Mouse (Mus musculus) embryonic facial prominence, embryonic 13.5 days (tissue): ENCODE data around the gene Nat10. TPM values are rescaled to one million over a fixed set of nuclear protein-coding genes. Genes with fewer than 3 reads are reported as not detected.

Experiments used
- ATAC-seq: fragments of 200-750 bp; cut with Nextera tagmentation; 2 replicates; pipeline ENCODE4 v1.8.0; 2017; ENCODE audit warnings: low read depth; ENCODE audit not compliant: insufficient number of reproducible peaks, insufficient read depth, low FRiP score, low TSS enrichment
- H3K27ac ChIP-seq: fragments of 300-500 bp; sonication (generic); 2 replicates; pipeline ENCODE4 v1.5.1; 2015; ENCODE audit warnings: moderate library complexity, mild to moderate bottlenecking, inconsistent platforms
- H3K27me3 ChIP-seq: fragments of 300-500 bp; sonication (generic); 2 replicates; pipeline ENCODE4 v1.6.1; 2015; ENCODE audit warnings: mild to moderate bottlenecking, inconsistent platforms
- H3K36me3 ChIP-seq: fragments of 300-500 bp; sonication (generic); 2 replicates; pipeline ENCODE4 v1.6.1; 2015; ENCODE audit warnings: mild to moderate bottlenecking, inconsistent platforms
- H3K4me1 ChIP-seq: fragments of 300-500 bp; sonication (generic); 2 replicates; pipeline ENCODE4 v1.6.1; 2015; ENCODE audit warnings: inconsistent platforms
- H3K4me2 ChIP-seq: fragments of 300-500 bp; sonication (generic); 2 replicates; pipeline ENCODE4 v1.6.1; 2015; ENCODE audit warnings: moderate library complexity, mild to moderate bottlenecking, inconsistent platforms
- H3K4me3 ChIP-seq: fragments of 300-500 bp; sonication (generic); 2 replicates; pipeline ENCODE4 v1.5.1; 2015; ENCODE audit warnings: mild to moderate bottlenecking, inconsistent platforms
- H3K9ac ChIP-seq: fragments of 300-500 bp; sonication (generic); 2 replicates; pipeline ENCODE4 v1.6.1; 2015; ENCODE audit warnings: mild to moderate bottlenecking, inconsistent platforms
- H3K9me3 ChIP-seq: fragments of 300-500 bp; sonication (generic); 2 replicates; pipeline ENCODE4 v1.6.1; 2016; ENCODE audit warnings: inconsistent platforms
- WGBS: fragments of 180-500 bp; shearing (Covaris S2); methylation state at CpG from one replicate; pipeline ENCODE4 v1.1.7; 2015; ENCODE audit warnings: mixed read lengths; 5-methylcytosine and 5-hydroxymethylcytosine counted together
- polyA plus RNA-seq: library from polyadenylated mRNA; unstranded; fragments of >200 nt; fragmentation: Nextera tagmentation; extraction: Ambion mirVana; gene quantifications from 2 replicates; pipeline ENCODE4 v1.2.1, GENCODE M21; 2015

The Nat10 gene
- polyA plus RNA-seq, 1 experiment from 2014 or later: 29.9 TPM

GRCm38 (mm10) chr2:103707056-103707776 is 53.9 kb downstream of the Nat10 start:
- WGBS: 85% methylated on average over 6 of the region's 6 CpGs
- no peak overlapping the region for H3K4me3 ChIP-seq
- no peak overlapping the region for H3K9ac ChIP-seq
- H3K27me3 ChIP-seq: no peaks in the 10 kb centered on the region
- peaks cover 84% of the 10 kb centered on the region for H3K36me3 ChIP-seq
- H3K9me3 ChIP-seq: no peaks in the 10 kb centered on the region
- H3K4me1 ChIP-seq: peaks cover 27% of the 10 kb centered on the region
- no peak overlapping the region for H3K4me2 ChIP-seq
- H3K27ac ChIP-seq: no peak overlapping the region
- no peak for ATAC-seq

GRCm38 (mm10) chr2:103706226-103706625 is 54.8 kb downstream of the Nat10 start:
- H3K9me3 ChIP-seq: no peaks in the 10 kb centered on the region
- 39% methylated on average over 11 of the region's 11 CpGs for WGBS
- no peaks in the 10 kb centered on the region for H3K27me3 ChIP-seq
- H3K27ac ChIP-seq: peak overlapping the region; percentile 65
- peak; percentile 21; the same call in 1 of the 2 replicates for ATAC-seq
- 0 out of 2 replicates have a peak overlapping the region, but pooled peaks have one; percentile 27 for H3K9ac ChIP-seq
- peaks cover 85% of the 10 kb centered on the region for H3K36me3 ChIP-seq
- H3K4me2 ChIP-seq: no peak overlapping the region
- peaks cover 27% of the 10 kb centered on the region for H3K4me1 ChIP-seq
- no peak overlapping the region for H3K4me3 ChIP-seq

GRCm38 (mm10) chr2:103705826-103706225 is 55.2 kb downstream of the Nat10 start:
- Histone ChIP-seq H3K27me3 (no peaks in the 10 kb centered on the region), H3K36me3 (peaks cover 85% of the 10 kb centered on the region), H3K4me2 (no peak overlapping the region), H3K4me1 (peaks cover 27% of the 10 kb centered on the region), H3K4me3 (no peak overlapping the region), H3K27ac (peak overlapping the region; percentile 65), H3K9ac (no peak overlapping the region), H3K9me3 (no peaks in the 10 kb centered on the region)
- no peak for ATAC-seq
- 84% methylated on average over 4 of the region's 4 CpGs for WGBS

GRCm38 (mm10) chr2:103703865-103704264 is 57.2 kb downstream of the Nat10 start:
- Histone ChIP-seq H3K27me3 (no peaks in the 10 kb centered on the region), H3K4me1 (peaks cover 36% of the 10 kb centered on the region), H3K36me3 (peaks cover 68% of the 10 kb centered on the region), H3K4me3 (no peak overlapping the region), H3K4me2 (no peak overlapping the region), H3K27ac (peak overlapping the region; percentile 57), H3K9ac (no peak overlapping the region), H3K9me3 (no peaks in the 10 kb centered on the region)
- 58% methylated on average over 4 of the region's 4 CpGs for WGBS
- ATAC-seq: no peak

GRCm38 (mm10) chr2:103703336-103703735 is 57.7 kb downstream of the Nat10 start:
- peaks cover 36% of the 10 kb centered on the region for H3K4me1 ChIP-seq
- no peak overlapping the region for H3K9ac ChIP-seq
- no peak overlapping the region for H3K4me3 ChIP-seq
- H3K27me3 ChIP-seq: no peaks in the 10 kb centered on the region
- H3K9me3 ChIP-seq: no peaks in the 10 kb centered on the region
- ATAC-seq: no peak
- H3K36me3 ChIP-seq: peaks cover 63% of the 10 kb centered on the region
- H3K27ac ChIP-seq: peak overlapping the region; percentile 57
- WGBS: 71% methylated on average over 10 of the region's 10 CpGs
- no peak overlapping the region for H3K4me2 ChIP-seq

GRCm38 (mm10) chr2:103700514-103700913 is 60.6 kb downstream of the Nat10 start:
- no peak overlapping the region for H3K27ac ChIP-seq

GRCm38 (mm10) chr2:103696177-103696576 is 64.9 kb downstream of the Nat10 start:
- ATAC-seq: no peak
- H3K9ac ChIP-seq: no peak overlapping the region
- WGBS: 68% methylated on average over 3 of the region's 3 CpGs
- peaks cover 33% of the 10 kb centered on the region for H3K4me1 ChIP-seq
- no peaks in the 10 kb centered on the region for H3K27me3 ChIP-seq
- H3K9me3 ChIP-seq: no peaks in the 10 kb centered on the region
- peaks cover 6% of the 10 kb centered on the region for H3K36me3 ChIP-seq
- no peak overlapping the region for H3K4me3 ChIP-seq
- peak overlapping the region; percentile 89; the same call in 1 of the 2 replicates for H3K27ac ChIP-seq
- H3K4me2 ChIP-seq: no peak overlapping the region

More at GRCm38 (mm10) chr2:103700514-103700913, 60.6 kb downstream of the Nat10 start:
- no peaks in the 10 kb centered on the region for H3K27me3 ChIP-seq
- H3K4me1 ChIP-seq: peaks cover 29% of the 10 kb centered on the region
- H3K9ac ChIP-seq: no peak overlapping the region
- H3K4me3 ChIP-seq: no peak overlapping the region
- 69% methylated on average over 12 of the region's 12 CpGs for WGBS
- no peak overlapping the region for H3K4me2 ChIP-seq
- no peak for ATAC-seq
- H3K9me3 ChIP-seq: no peaks in the 10 kb centered on the region
- peaks cover 43% of the 10 kb centered on the region for H3K36me3 ChIP-seq

- peak overlapping the region; percentile 89 for H3K27ac ChIP-seq
- no peaks in the 10 kb centered on the region for H3K27me3 ChIP-seq
- H3K4me1 ChIP-seq: peaks cover 37% of the 10 kb centered on the region
- peak; percentile 75; the same call in 1 of the 2 replicates for ATAC-seq
- H3K4me2 ChIP-seq: no peak overlapping the region
- H3K36me3 ChIP-seq: no peaks in the 10 kb centered on the region
- no peak overlapping the region for H3K4me3 ChIP-seq
- H3K9me3 ChIP-seq: no peaks in the 10 kb centered on the region
- WGBS: 22% methylated on average over 4 of the region's 4 CpGs
- no peak overlapping the region for H3K9ac ChIP-seq
Observed at GRCm38 (mm10) chr2:103694777-103695563, 66.1 kb downstream of the Nat10 start.

GRCm38 (mm10) chr2:103692810-103693209 is 68.3 kb downstream of the Nat10 start:
- peaks cover 39% of the 10 kb centered on the region for H3K4me1 ChIP-seq
- no peak overlapping the region for H3K27ac ChIP-seq
- no peak overlapping the region for H3K9ac ChIP-seq
- 81% methylated on average over 1 of the region's 1 CpGs for WGBS
- no peaks in the 10 kb centered on the region for H3K9me3 ChIP-seq
- H3K36me3 ChIP-seq: no peaks in the 10 kb centered on the region
- no peak overlapping the region for H3K4me3 ChIP-seq
- ATAC-seq: no peak
- H3K4me2 ChIP-seq: no peak overlapping the region
- no peaks in the 10 kb centered on the region for H3K27me3 ChIP-seq

- no peak for ATAC-seq
- H3K9ac ChIP-seq: no peak overlapping the region
- peaks cover 53% of the 10 kb centered on the region for H3K4me1 ChIP-seq
- H3K27me3 ChIP-seq: no peaks in the 10 kb centered on the region
- no peak overlapping the region; the same call in 1 of the 2 replicates for H3K27ac ChIP-seq
- H3K4me3 ChIP-seq: no peak overlapping the region
- H3K9me3 ChIP-seq: no peaks in the 10 kb centered on the region
- WGBS: 81% methylated on average over 1 of the region's 1 CpGs
- H3K4me2 ChIP-seq: no peak overlapping the region
- H3K36me3 ChIP-seq: no peaks in the 10 kb centered on the region
Observed at GRCm38 (mm10) chr2:103691278-103691677, 69.8 kb downstream of the Nat10 start.

- H3K4me2 ChIP-seq: no peak overlapping the region
- H3K9ac ChIP-seq: no peak overlapping the region
- no peaks in the 10 kb centered on the region for H3K36me3 ChIP-seq
- 0 out of 2 replicates have a peak, but pooled peaks have one; percentile 35 for ATAC-seq
- WGBS: 40% methylated on average over 5 of the region's 5 CpGs
- H3K4me3 ChIP-seq: no peak overlapping the region
- H3K27ac ChIP-seq: peak overlapping the region; percentile 62
- H3K9me3 ChIP-seq: no peaks in the 10 kb centered on the region
- H3K4me1 ChIP-seq: peaks cover 53% of the 10 kb centered on the region
- H3K27me3 ChIP-seq: no peaks in the 10 kb centered on the region
Observed at GRCm38 (mm10) chr2:103690828-103691227, 70.2 kb downstream of the Nat10 start.
